Mouse (Mus musculus) midbrain, postnatal 0 days (tissue): ENCODE data around the gene Rhbdd2. TPM values are rescaled to one million over a fixed set of nuclear protein-coding genes. Genes with fewer than 3 reads are reported as not detected.
"Not testable (repeated sequence)": the region's sequence is repeated elsewhere in the genome, so short reads cannot be mapped to it uniquely, and the experiment has no call there.

Experiments
- ATAC-seq: fragments of 200-750 bp; cut with Nextera tagmentation; 2 replicates; pipeline ENCODE4 v1.8.0; 2017; ENCODE audit warnings: moderate number of reproducible peaks, mild to moderate bottlenecking, moderate TSS enrichment, moderate library complexity; ENCODE audit not compliant: low FRiP score
- DNase-seq: peaks from one replicate; pipeline ENCODE4 v3.0.0-alpha.2; 2015; ENCODE audit warnings: low spot score
- H3K27ac ChIP-seq: fragments of 300-500 bp; sonication (generic); 2 replicates; pipeline ENCODE4 v1.5.1; 2014; ENCODE audit warnings: low read depth, mild to moderate bottlenecking, low read length, mixed read lengths
- H3K27me3 ChIP-seq: fragments of 300-500 bp; sonication (generic); 2 replicates; pipeline ENCODE4 v1.6.1; 2014; ENCODE audit warnings: low read length, control low read depth, mixed read lengths; ENCODE audit not compliant: insufficient read depth
- H3K36me3 ChIP-seq: fragments of 300-500 bp; sonication (generic); 2 replicates; pipeline ENCODE4 v1.6.1; 2014; ENCODE audit warnings: low read length, control low read depth, mixed read lengths; ENCODE audit not compliant: insufficient read depth
- H3K4me1 ChIP-seq: fragments of 300-500 bp; sonication (generic); 2 replicates; pipeline ENCODE4 v1.6.1; 2014; ENCODE audit warnings: mild to moderate bottlenecking, control low read depth, antibody characterized with exemption, low read length, mixed read lengths; ENCODE audit not compliant: insufficient read depth
- H3K4me2 ChIP-seq: fragments of 300-500 bp; sonication (generic); 2 replicates; pipeline ENCODE4 v1.6.1; 2014; ENCODE audit warnings: low read depth, mild to moderate bottlenecking, low read length, mixed read lengths; ENCODE audit not compliant: poor library complexity, severe bottlenecking
- H3K4me3 ChIP-seq: fragments of 300-500 bp; sonication (generic); 2 replicates; pipeline ENCODE4 v1.5.1; 2014; ENCODE audit warnings: low read depth, mild to moderate bottlenecking, low read length, moderate library complexity
- H3K9ac ChIP-seq: fragments of 300-500 bp; sonication (generic); replicated peaks from 2 replicates; pipeline ENCODE4 v1.6.1; 2014; ENCODE audit warnings: mild to moderate bottlenecking, low read length, moderate library complexity, mixed read lengths; ENCODE audit not compliant: poor library complexity, severe bottlenecking
- H3K9me3 ChIP-seq: fragments of 300-500 bp; sonication (generic); 2 replicates; pipeline ENCODE4 v1.6.1; 2016; ENCODE audit warnings: low read length, control low read depth
- CTCF ChIP-seq: IDR thresholded peaks from 2 replicates; pipeline ENCODE4 v1.5.1; 2016; ENCODE audit warnings: antibody characterized with exemption, mild to moderate bottlenecking
- WGBS: fragments of 180-500 bp; shearing (Covaris S2); extraction: QIAGEN DNeasy Blood & Tissue Kit; methylation state at CpG from one replicate; pipeline ENCODE4 v1.1.7; 2014; 5-methylcytosine and 5-hydroxymethylcytosine counted together
- polyA plus RNA-seq: library from polyadenylated mRNA; unstranded; fragments of >200 nt; fragmentation: Nextera tagmentation; extraction: Ambion mirVana; gene quantifications from 2 replicates; pipeline ENCODE4 v1.2.1, GENCODE M21; 2015
- total RNA-seq: library from RNA; depleted of rRNA; stranded (reverse); fragments of >200 nt; gene quantifications from 2 replicates; pipeline ENCODE4 v1.2.3, GENCODE M21; 2014; rRNA removed

The Rhbdd2 gene
- 31.3 and 31.8 TPM in 2 replicates for total RNA-seq
- 136 and 143 TPM in 2 replicates for polyA plus RNA-seq

DNA sequence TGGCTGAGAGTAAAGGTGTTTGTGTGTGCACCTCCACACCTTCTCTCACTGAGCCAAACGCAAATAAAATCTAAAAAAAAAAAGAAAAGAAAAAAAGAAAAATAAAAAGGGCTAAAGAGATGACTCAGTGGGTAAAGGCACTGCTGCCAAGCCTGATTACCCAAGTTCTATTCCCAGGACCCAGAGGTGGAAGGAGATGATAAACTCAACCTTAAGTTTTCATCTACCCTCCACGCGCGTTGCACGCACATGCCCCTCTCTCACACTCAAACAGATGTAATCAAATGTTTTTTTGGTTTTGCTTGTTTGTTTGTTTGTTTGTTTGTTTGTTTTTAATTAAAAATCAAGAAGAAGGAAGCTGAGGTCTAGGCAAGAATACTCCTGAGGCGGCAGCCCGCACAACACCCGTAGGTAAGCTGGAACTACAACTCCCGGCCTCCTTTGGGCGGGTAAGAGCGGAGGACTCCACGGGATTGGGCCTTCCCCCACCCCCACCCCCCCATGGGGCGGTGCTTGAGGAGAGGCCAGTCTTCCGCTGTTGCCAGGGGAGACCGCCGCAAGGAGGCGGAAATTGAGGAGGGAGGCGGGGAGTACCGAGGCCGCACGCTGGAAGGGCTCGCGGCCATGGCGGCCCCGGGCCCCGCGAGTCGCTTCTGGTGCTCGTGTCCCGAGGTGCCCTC lies at the start of gene Rhbdd2:
Rhbdd2 (plus strand) TSS at position 502 of the 680 bp plus-strand sequence.
- H3K9ac ChIP-seq: peak within 1 kb of the TSS; percentile 89
- peaks cover 17% of the 10 kb centered on the region; the same call in 1 of the 2 replicates for H3K36me3 ChIP-seq
- no peaks in the 10 kb centered on the region for H3K27me3 ChIP-seq
- H3K4me3 ChIP-seq: peak within 1 kb of the TSS; percentile 85
- H3K4me2 ChIP-seq: peak within 1 kb of the TSS; percentile 62
- H3K4me1 ChIP-seq: no peaks in the 10 kb centered on the region
- DNase-seq (peak; percentile 99), ATAC-seq (peak; percentile 97)
- 13% methylated on average over 26 of the region's 30 CpGs for WGBS
- no peaks in the 10 kb centered on the region for H3K9me3 ChIP-seq
- peak; percentile 84 for TF ChIP-seq CTCF
- H3K27ac ChIP-seq: peak within 1 kb of the TSS; percentile 89

DNA sequence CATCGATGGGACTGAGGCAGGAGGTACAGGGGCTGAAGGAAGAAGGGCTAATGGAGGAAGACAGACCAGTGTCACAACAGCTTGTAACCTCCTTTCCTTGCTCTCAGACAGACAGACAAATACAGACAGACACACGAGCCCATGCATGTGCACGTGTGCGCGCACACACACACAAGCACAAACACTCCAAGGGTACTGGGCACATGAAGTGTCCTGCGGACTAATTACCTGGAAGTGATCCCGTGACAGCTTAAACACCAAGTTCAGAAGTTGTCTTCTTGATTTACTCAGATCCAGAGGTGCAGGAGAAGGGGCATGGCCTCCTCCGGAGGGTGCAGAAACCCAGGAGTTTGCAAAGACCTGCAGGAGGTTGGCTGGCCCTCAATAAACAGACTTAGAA lies 46.7 kb upstream of the Rhbdd2 start:
- TF ChIP-seq CTCF: no peak
- ATAC-seq: no peak
- 88% methylated on average over 8 of the region's 8 CpGs for WGBS

DNA sequence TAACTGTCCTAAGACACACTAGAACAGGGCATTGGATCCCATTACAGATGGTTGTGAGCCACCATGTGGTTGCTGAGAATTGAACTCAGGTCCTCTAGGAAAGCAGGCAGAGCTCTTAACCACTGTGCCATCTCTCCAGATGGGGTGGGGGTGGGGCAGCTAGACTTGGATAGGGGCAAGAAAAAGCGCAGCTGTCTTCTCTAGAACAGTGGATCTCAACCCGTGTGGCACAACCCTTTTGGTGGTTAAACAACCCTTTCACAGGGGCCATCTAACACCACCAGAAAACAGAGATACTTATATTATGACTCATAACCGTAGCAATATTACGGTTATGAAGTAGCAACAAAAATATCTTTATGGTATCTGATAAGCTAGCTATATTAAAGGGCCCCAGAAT lies 44.7 kb upstream of the Rhbdd2 start:
- H3K27ac ChIP-seq: no peak overlapping the region
- H3K4me2 ChIP-seq: no peak overlapping the region
- ATAC-seq: no peak
- no peak for DNase-seq
- no peak overlapping the region for H3K9ac ChIP-seq
- no peaks in the 10 kb centered on the region for H3K4me1 ChIP-seq
- H3K36me3 ChIP-seq: no peaks in the 10 kb centered on the region
- no peaks in the 10 kb centered on the region for H3K27me3 ChIP-seq
- H3K9me3 ChIP-seq: 0 out of 2 replicates have a peak, but pooled peaks cover 3% of the 10 kb centered on the region
- no peak overlapping the region for H3K4me3 ChIP-seq
- WGBS: 93% methylated on average over 4 of the region's 4 CpGs
- TF ChIP-seq CTCF: no peak

More for the DNA sequence above, 46.7 kb upstream of the Rhbdd2 start:
- H3K27ac ChIP-seq: no peak overlapping the region
- no peak overlapping the region for H3K4me3 ChIP-seq
- no peaks in the 10 kb centered on the region for H3K36me3 ChIP-seq
- DNase-seq: no peak
- no peaks in the 10 kb centered on the region for H3K4me1 ChIP-seq
- H3K9me3 ChIP-seq: no peaks in the 10 kb centered on the region
- H3K9ac ChIP-seq: no peak overlapping the region
- H3K4me2 ChIP-seq: no peak overlapping the region
- H3K27me3 ChIP-seq: no peaks in the 10 kb centered on the region

DNA sequence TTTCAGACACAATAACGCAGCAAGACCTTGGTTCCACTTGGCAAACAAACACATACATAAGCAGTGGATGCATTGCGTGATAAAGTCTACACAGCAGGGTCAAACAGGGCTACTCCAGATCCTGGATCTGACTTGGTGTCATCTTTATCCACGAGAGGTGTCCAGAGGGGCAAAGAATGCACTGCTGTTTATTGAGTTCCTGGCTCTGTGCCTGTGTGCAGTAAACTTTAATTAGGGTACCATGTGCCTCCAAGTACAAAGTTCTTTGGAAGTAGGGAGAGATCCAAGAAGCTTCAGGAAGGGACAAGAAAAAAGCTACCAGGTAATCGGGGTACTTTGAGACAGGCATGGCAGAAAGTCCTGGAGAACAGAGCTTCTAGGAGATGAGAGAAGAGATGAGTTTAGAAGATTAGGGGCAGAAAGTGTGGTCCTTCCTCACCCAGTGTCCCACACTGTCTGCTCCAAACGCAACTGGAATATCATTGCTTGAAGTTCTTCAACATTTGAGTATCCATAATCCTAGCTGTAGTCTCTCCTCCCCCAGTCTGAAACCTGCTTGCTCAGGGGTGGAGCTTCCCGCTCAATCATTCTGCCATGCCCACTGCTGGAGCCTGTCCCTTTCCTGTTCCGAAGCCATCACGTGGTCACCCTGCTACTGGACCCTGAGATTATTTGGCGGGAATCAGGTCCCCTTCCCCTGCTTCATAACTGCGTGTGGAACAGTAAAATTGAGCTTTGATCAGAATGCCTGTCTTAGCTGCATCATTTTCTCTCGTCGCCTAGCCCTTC lies 42.2 kb upstream of the Rhbdd2 start:
- no peak for DNase-seq
- no peaks in the 10 kb centered on the region for H3K36me3 ChIP-seq
- no peak overlapping the region for H3K4me3 ChIP-seq
- H3K4me1 ChIP-seq: no peaks in the 10 kb centered on the region
- 0 out of 2 replicates have a peak, but pooled peaks cover 3% of the 10 kb centered on the region for H3K9me3 ChIP-seq
- no peak for TF ChIP-seq CTCF
- H3K27me3 ChIP-seq: no peaks in the 10 kb centered on the region
- WGBS: 81% methylated on average over 10 of the region's 12 CpGs
- H3K4me2 ChIP-seq: no peak overlapping the region
- H3K27ac ChIP-seq: no peak overlapping the region
- no peak overlapping the region for H3K9ac ChIP-seq
- no peak for ATAC-seq

DNA sequence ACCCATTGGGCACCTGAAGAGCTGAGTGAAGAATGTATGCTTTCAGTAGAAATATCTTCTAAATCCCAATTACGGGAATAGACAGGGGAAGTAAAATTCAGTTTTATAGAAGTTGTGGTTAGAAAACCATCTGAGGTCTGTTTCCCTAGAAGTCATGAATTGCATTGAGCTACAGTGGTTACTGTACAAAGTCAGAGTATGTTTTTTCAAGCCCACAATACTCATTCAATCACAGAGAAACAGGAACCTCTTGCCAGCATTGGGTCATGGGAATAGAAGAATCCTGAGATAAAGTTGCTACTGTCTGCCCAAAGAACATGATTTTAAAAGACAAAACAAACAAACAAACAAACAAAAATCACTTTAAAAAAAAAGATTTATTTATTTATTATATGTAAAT lies 27.8 kb upstream of the Rhbdd2 start:
- H3K4me1 ChIP-seq, ATAC-seq, H3K4me3 ChIP-seq, H3K27ac ChIP-seq, H3K36me3 ChIP-seq, H3K27me3 ChIP-seq, DNase-seq, H3K9ac ChIP-seq, H3K9me3 ChIP-seq, H3K4me2 ChIP-seq: not testable (repeated sequence)
- no CpG with 5 or more reads among the region's 1 CpGs for WGBS

DNA sequence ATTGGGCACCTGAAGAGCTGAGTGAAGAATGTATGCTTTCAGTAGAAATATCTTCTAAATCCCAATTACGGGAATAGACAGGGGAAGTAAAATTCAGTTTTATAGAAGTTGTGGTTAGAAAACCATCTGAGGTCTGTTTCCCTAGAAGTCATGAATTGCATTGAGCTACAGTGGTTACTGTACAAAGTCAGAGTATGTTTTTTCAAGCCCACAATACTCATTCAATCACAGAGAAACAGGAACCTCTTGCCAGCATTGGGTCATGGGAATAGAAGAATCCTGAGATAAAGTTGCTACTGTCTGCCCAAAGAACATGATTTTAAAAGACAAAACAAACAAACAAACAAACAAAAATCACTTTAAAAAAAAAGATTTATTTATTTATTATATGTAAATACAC lies 25.7 kb upstream of the Rhbdd2 start:
- H3K27me3 ChIP-seq, H3K27ac ChIP-seq, H3K9me3 ChIP-seq, H3K4me2 ChIP-seq, ATAC-seq, H3K4me3 ChIP-seq, DNase-seq, H3K36me3 ChIP-seq, H3K4me1 ChIP-seq, H3K9ac ChIP-seq: not testable (repeated sequence)
- no CpG with 5 or more reads among the region's 1 CpGs for WGBS
